Mouse (Mus musculus) testis, adult 2 months (tissue): ENCODE data around the gene 2010300C02Rik. TPM values are rescaled to one million over a fixed set of nuclear protein-coding genes. Genes with fewer than 3 reads are reported as not detected.
"Not testable (repeated sequence)": the region's sequence is repeated elsewhere in the genome, so short reads cannot be mapped to it uniquely, and the experiment has no call there.

ENCODE experiments used
- H3K27ac ChIP-seq: fragments of 200-500 bp; 2 replicates; pipeline ENCODE4 v1.5.1; 2012; ENCODE audit warnings: low read depth, low read length; ENCODE audit not compliant: control insufficient read depth, insufficient read depth
- H3K27me3 ChIP-seq: fragments of 200-500 bp; 2 replicates; pipeline ENCODE4 v1.6.1; 2012; ENCODE audit warnings: mild to moderate bottlenecking, low read length, moderate library complexity; ENCODE audit not compliant: control insufficient read depth, insufficient read depth
- H3K36me3 ChIP-seq: fragments of 200-500 bp; 2 replicates; pipeline ENCODE4 v1.6.1; 2012; ENCODE audit warnings: mild to moderate bottlenecking, low read length; ENCODE audit not compliant: control insufficient read depth, insufficient read depth
- H3K4me1 ChIP-seq: fragments of 200-500 bp; 2 replicates; pipeline ENCODE4 v1.6.1; 2012; ENCODE audit warnings: low read length; ENCODE audit not compliant: control insufficient read depth, insufficient read depth
- H3K4me3 ChIP-seq: fragments of 200-500 bp; 2 replicates; pipeline ENCODE4 v1.5.1; 2012; ENCODE audit warnings: low read depth, mild to moderate bottlenecking, low read length, moderate library complexity, mixed read lengths; ENCODE audit not compliant: control insufficient read depth
- CTCF ChIP-seq: fragments of 200-500 bp; IDR thresholded peaks from 2 replicates; pipeline ENCODE4 v1.5.1; 2012; ENCODE audit warnings: low read depth, mild to moderate bottlenecking, inconsistent platforms, low read length, moderate library complexity; ENCODE audit not compliant: control insufficient read depth, insufficient read depth, insufficient replicate concordance
- POLR2A ChIP-seq: fragments of 200-500 bp; IDR thresholded peaks from 2 replicates; pipeline ENCODE4 v1.6.1; 2012; ENCODE audit warnings: low read depth, mild to moderate bottlenecking, inconsistent platforms, low read length, moderate library complexity; ENCODE audit not compliant: control insufficient read depth
- polyA plus RNA-seq: library from polyadenylated mRNA; depleted of rRNA; stranded (reverse); fragments of >200 nt; gene quantifications from 2 replicates; pipeline ENCODE4 v1.2.3, GENCODE M21; 2012

Gene 2010300C02Rik
- polyA plus RNA-seq, 1 experiment = 2.2 TPM

GRCm38 (mm10) chr1:37600640-37601175 is 119.2 kb downstream of the 2010300C02Rik start:
- Histone ChIP-seq H3K4me1 (no peaks in the 10 kb centered on the region), H3K4me3 (no peak overlapping the region), H3K27ac (no peak overlapping the region), H3K36me3 (no peaks in the 10 kb centered on the region), H3K27me3 (no peaks in the 10 kb centered on the region)
- TF ChIP-seq CTCF = no peak

- Histone ChIP-seq H3K4me3 (no peak overlapping the region), H3K27ac (no peak overlapping the region), H3K36me3 (no peaks in the 10 kb centered on the region), H3K4me1 (no peaks in the 10 kb centered on the region), H3K27me3 (no peaks in the 10 kb centered on the region)
- TF ChIP-seq CTCF = no peak
- TF ChIP-seq POLR2A = no peak
These were observed 120.9 kb downstream of the 2010300C02Rik start for GRCm38 (mm10) chr1:37598986-37599385.

- not testable (repeated sequence) for H3K27ac ChIP-seq, H3K36me3 ChIP-seq, H3K4me3 ChIP-seq, H3K27me3 ChIP-seq, H3K4me1 ChIP-seq
These were observed 125.1 kb downstream of the 2010300C02Rik start for GRCm38 (mm10) chr1:37594812-37595211.

DNA sequence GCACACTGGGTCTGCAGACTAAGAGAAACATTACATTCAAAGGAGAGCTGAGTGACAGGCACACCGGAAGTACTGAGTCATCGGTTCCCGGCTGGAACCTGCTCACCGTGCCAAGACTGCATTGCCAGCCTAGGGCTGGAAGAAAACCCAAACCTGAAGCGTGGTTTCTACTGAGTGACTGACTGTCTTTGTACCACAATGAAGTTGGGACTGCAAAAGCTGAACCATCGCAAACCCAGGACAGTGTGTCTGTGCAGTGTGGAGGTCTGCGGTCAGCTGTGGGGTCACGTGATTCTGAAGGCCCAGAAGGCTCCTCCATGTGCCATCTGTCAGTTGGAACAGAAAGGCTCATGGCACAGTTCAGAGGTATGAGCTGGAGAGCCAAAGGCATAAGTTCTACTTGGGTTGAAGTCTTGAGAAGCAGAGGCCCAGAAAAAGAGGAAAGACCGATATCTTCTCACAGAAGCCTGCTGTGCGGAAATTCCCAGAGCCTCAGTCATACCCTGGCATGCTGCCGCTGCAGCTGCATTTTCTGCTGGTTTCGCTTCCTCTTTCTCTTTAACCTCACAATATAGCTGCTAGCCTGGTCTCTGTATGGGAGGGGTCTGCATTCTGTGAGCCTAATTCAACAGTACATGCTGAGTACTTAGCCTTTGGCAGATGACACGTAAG is 133.9 kb downstream of the 2010300C02Rik start:
- no peaks in the 10 kb centered on the region for H3K36me3 ChIP-seq
- no peak for TF ChIP-seq CTCF
- TF ChIP-seq POLR2A = no peak
- no peak overlapping the region for H3K27ac ChIP-seq
- no peaks in the 10 kb centered on the region for H3K4me1 ChIP-seq
- no peak overlapping the region for H3K4me3 ChIP-seq
- no peaks in the 10 kb centered on the region for H3K27me3 ChIP-seq

- Histone ChIP-seq H3K27ac (no peak overlapping the region), H3K36me3 (no peaks in the 10 kb centered on the region), H3K4me1 (peaks cover 3% of the 10 kb centered on the region; the same call in 1 of the 2 replicates), H3K27me3 (no peaks in the 10 kb centered on the region), H3K4me3 (no peak overlapping the region)
- TF ChIP-seq CTCF (no peak), POLR2A (no peak)
These were observed 136.0 kb downstream of the 2010300C02Rik start for GRCm38 (mm10) chr1:37583795-37584464.

GRCm38 (mm10) chr1:37583167-37583566 is 136.7 kb downstream of the 2010300C02Rik start:
- Histone ChIP-seq H3K4me1 (peaks cover 3% of the 10 kb centered on the region; the same call in 1 of the 2 replicates), H3K4me3 (no peak overlapping the region), H3K36me3 (no peaks in the 10 kb centered on the region), H3K27me3 (no peaks in the 10 kb centered on the region), H3K27ac (no peak overlapping the region)
- TF ChIP-seq CTCF (no peak), POLR2A (no peak)

- no peaks in the 10 kb centered on the region for H3K27me3 ChIP-seq
- peaks cover 3% of the 10 kb centered on the region; the same call in 1 of the 2 replicates for H3K4me1 ChIP-seq
- H3K36me3 ChIP-seq = no peaks in the 10 kb centered on the region
- H3K4me3 ChIP-seq = peak overlapping the region; percentile 42
- TF ChIP-seq POLR2A (no peak), CTCF (no peak)
- no peak overlapping the region for H3K27ac ChIP-seq
These were observed 140.2 kb downstream of the 2010300C02Rik start for GRCm38 (mm10) chr1:37579686-37580085.
